Mouse (Mus musculus) Muller cell, postnatal 12 days (primary cell): Measurements from ENCODE around the gene Rps6.
"Not testable (repeated sequence)": the region's sequence is repeated elsewhere in the genome, so short reads cannot be mapped to it uniquely, and the experiment has no call there.

ENCODE experiments used
- DNase-seq: peaks from one replicate; pipeline ENCODE4 v3.0.0-alpha.2; 2015; ENCODE audit errors: inconsistent ontology term

Rps6 gene

DNA sequence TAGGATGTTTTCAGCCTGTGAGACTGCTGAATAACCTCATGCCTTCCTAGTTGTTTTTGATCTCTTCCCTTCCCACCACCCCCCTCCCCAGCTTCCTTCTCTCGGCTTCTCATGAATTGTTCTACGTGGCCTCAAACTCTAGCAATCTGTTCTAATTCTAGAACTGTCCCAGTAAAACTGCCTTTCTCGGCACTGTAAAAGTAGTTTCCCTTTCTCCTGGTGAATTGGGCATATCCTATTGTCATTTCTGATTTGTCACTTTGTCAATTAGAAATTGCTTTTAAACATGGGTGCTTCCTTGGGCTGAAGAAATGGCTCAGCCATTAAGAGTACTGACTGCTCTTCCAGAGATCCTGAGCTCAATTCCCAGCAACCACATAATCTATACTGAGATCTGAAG, 5.2 kb downstream of the Rps6 start:
- no peak for DNase-seq

GRCm38 (mm10) chr4:86851331-86851730, 5.9 kb downstream of the Rps6 start:
- DNase-seq: no peak

- no peak for DNase-seq
Observed at GRCm38 (mm10) chr4:86847246-86847645, 10.0 kb downstream of the Rps6 start.

- no peak for DNase-seq
Observed at GRCm38 (mm10) chr4:86845384-86845783, 11.8 kb downstream of the Rps6 start.

DNA sequence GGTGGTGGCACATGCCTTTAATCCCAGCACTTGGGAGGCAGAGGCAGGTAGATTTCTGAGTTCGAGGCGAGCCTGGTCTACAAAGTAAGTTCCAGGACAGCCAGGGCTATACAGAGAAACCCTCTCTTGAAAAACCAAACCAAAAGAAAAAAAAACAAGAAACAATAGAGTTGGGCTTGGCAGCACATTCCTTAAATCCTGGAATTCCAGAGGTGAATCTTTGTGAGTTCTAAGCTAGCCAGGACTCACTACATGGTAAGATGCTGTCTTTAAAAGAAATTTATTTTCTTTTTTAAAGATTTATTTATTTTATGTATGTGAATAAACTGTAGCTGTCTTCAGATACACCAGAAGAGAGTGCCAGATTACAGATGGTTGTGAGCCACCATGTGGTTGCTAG, 16.1 kb downstream of the Rps6 start:
- DNase-seq: not testable (repeated sequence)

GRCm38 (mm10) chr4:86831896-86832295, 25.3 kb downstream of the Rps6 start:
- no peak for DNase-seq

DNA sequence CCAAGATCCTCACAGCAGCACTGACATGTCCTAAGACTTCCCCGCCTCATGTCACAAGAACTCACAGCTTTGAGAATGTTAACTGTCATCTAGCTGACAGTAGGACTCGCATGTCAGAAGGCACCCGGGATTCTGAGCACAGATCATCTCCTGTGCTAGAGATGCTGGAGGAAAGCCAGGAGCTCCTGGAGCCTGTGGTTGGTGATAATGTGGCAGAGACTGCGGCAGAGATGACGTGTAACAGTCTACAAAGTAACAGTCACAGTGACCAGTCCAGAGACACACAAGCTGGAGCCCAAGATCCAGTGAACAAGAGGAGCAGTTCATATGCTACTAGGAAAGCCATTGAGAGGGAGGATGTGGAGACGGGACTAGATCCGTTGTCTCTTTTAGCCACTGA, 32.1 kb downstream of the Rps6 start:
- no peak for DNase-seq

GRCm38 (mm10) chr4:86823169-86823568, 34.0 kb downstream of the Rps6 start:
- DNase-seq: peak; percentile 26

DNA sequence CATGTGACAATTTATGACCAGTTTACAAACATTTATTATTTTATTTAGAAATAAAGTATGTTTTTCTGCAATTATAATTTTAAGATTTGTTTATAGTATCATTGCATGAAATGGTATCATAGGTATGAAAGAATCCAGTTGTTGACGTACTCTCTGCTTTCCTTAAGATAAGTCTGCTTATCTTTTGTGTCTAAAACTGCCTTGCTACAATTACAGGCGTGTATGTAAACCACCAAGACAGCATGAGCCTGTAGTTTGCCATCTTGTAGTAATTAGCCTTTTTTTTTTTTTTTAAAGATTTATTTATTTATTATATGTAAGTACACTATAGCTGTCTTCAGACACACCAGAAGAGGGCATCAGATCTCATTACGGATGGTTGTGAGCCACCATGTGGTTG, 42.4 kb downstream of the Rps6 start:
- no peak for DNase-seq

- DNase-seq: no peak
Observed at GRCm38 (mm10) chr4:86810604-86811003, 46.6 kb downstream of the Rps6 start.
